Mouse (Mus musculus) kidney, postnatal 0 days (tissue): ENCODE data around the gene Ppp6r1. TPM values are rescaled to one million over a fixed set of nuclear protein-coding genes. Genes with fewer than 3 reads are reported as not detected.

Experiments used
- ATAC-seq: fragments of 200-750 bp; cut with Nextera tagmentation; replicated peaks from 2 replicates; pipeline ENCODE4 v1.8.0; 2017; ENCODE audit warnings: low read depth, moderate number of reproducible peaks, moderate TSS enrichment, moderate library complexity; ENCODE audit not compliant: low FRiP score
- DNase-seq: peaks from one replicate; pipeline ENCODE4 v3.0.0-alpha.2; 2016; ENCODE audit warnings: low spot score
- H3K27ac ChIP-seq: fragments of 300-500 bp; sonication (generic); 2 replicates; pipeline ENCODE4 v1.5.1; 2014; ENCODE audit warnings: mild to moderate bottlenecking
- H3K27me3 ChIP-seq: fragments of 300-500 bp; sonication (generic); 2 replicates; pipeline ENCODE4 v1.6.1; 2014; ENCODE audit warnings: low read length, mixed read lengths; ENCODE audit not compliant: insufficient read depth
- H3K36me3 ChIP-seq: fragments of 300-500 bp; sonication (generic); 2 replicates; pipeline ENCODE4 v1.6.1; 2014; ENCODE audit warnings: low read length, mixed read lengths; ENCODE audit not compliant: insufficient read depth
- H3K4me1 ChIP-seq: fragments of 300-500 bp; sonication (generic); replicated peaks from 2 replicates; pipeline ENCODE4 v1.6.1; 2014; ENCODE audit warnings: antibody characterized with exemption, low read length, mixed read lengths; ENCODE audit not compliant: insufficient read depth
- H3K4me2 ChIP-seq: fragments of 300-500 bp; sonication (generic); 2 replicates; pipeline ENCODE4 v1.6.1; 2014; ENCODE audit warnings: mild to moderate bottlenecking, low read length, moderate library complexity, mixed read lengths
- H3K4me3 ChIP-seq: fragments of 300-500 bp; sonication (generic); replicated peaks from 2 replicates; pipeline ENCODE4 v1.5.1; 2014; ENCODE audit warnings: low read depth, low read length
- H3K9ac ChIP-seq: fragments of 300-500 bp; sonication (generic); 2 replicates; pipeline ENCODE4 v1.6.1; 2014; ENCODE audit warnings: low read depth, low read length
- H3K9me3 ChIP-seq: fragments of 300-500 bp; sonication (generic); replicated peaks from 2 replicates; pipeline ENCODE4 v1.6.1; 2016; ENCODE audit warnings: low read length, inconsistent platforms, mixed read lengths
- CTCF ChIP-seq: IDR thresholded peaks from 2 replicates; pipeline ENCODE4 v1.5.1; 2016; ENCODE audit warnings: antibody characterized with exemption, low read depth, mild to moderate bottlenecking, moderate library complexity
- WGBS: fragments of 180-500 bp; shearing (Covaris S2); extraction: QIAGEN DNeasy Blood & Tissue Kit; methylation state at CpG from one replicate; pipeline ENCODE4 v1.1.7; 2014; 5-methylcytosine and 5-hydroxymethylcytosine counted together
- polyA plus RNA-seq: library from polyadenylated mRNA; unstranded; fragments of >200 nt; fragmentation: Nextera tagmentation; extraction: Ambion mirVana; gene quantifications from 2 replicates; pipeline ENCODE4 v1.2.1, GENCODE M21; 2015

Ppp6r1 gene
- polyA plus RNA-seq: 4.8 and 5.1 TPM in 2 replicates

DNA sequence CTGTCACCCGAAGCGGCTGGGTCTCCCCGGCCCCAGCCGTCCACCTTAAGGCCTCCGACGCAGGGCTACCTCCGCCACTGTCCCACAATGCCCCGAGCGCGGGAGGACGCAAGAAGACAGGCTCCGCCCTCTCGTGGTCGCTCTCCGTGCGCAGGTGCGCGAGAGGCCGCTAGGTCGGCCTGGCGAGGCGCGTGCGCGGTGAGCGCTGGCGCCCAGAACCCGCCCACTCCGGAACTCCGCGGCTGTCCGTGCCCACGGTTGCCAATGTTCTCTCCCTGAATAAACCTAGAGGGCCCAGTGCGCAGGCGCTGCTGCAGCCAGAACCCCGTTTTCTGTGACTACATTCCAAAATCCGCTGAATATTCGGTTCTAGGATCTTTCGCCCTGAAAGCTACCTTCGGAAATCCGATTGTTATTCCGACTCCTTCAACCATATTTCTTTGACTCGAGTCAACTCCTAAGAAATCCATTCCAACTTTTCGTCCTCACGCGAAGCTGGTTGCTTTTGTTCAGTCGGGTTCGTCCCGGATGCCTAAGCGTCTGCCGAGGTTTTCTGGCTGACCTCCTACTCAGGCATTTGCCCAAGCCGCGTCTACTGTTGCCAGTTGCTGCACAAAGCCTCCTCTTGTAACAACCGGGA lies at the start of gene Ppp6r1:
Ppp6r1 (minus strand) TSS at position 108 of the 640 bp plus-strand sequence.
- H3K9ac ChIP-seq: peak within 1 kb of the TSS; percentile 95
- whole genome bisulfite sequencing: under 1% methylated on average over 54 of the region's 54 CpGs
- DNase-seq: peak; percentile 98
- no peaks in the 10 kb centered on the region for H3K27me3 ChIP-seq
- peak; percentile 64 for TF ChIP-seq CTCF
- peak within 1 kb of the TSS; percentile 96 for H3K27ac ChIP-seq
- peaks cover 4% of the 10 kb centered on the region; the same call in 1 of the 2 replicates for H3K36me3 ChIP-seq
- H3K4me3 ChIP-seq: peak within 1 kb of the TSS; percentile 80
- peak; percentile 97 for ATAC-seq
- H3K4me2 ChIP-seq: peak within 1 kb of the TSS; percentile 91
- no peaks in the 10 kb centered on the region for H3K9me3 ChIP-seq
- H3K4me1 ChIP-seq: peaks cover 27% of the 10 kb centered on the region; the same call in 1 of the 2 replicates

GRCm38 (mm10) chr7:4705098-4705497 lies 46.3 kb upstream of the Ppp6r1 start:
- Histone ChIP-seq H3K27ac (no peak overlapping the region), H3K27me3 (no peaks in the 10 kb centered on the region), H3K36me3 (peaks cover 26% of the 10 kb centered on the region), H3K9ac (no peak overlapping the region), H3K4me2 (no peak overlapping the region), H3K4me1 (no peaks in the 10 kb centered on the region), H3K4me3 (no peak overlapping the region), H3K9me3 (no peaks in the 10 kb centered on the region)
- WGBS: 47% methylated on average over 18 of the region's 18 CpGs
- peak; percentile 66 for TF ChIP-seq CTCF
- ATAC-seq: no peak
- peak; percentile 54 for DNase-seq

DNA sequence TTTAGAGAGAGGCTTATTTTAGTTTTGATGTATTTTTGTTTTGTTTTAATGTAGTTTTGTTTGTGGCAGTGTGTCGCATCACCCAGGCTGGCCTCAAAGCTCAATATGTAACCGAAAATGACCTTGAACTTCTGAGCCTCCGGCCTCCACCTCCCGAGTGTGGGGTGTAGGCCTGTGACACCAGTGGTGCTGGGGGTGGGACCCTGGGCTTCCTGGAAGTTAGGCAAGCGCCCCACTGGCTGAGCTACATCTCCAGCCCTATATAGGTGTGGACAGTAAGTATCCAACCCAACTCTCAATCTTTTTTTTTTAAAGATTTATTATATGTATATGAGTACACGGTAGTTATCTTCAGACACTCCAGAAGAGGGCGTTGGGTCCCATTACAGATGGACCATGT lies 44.4 kb upstream of the Ppp6r1 start:
- no peaks in the 10 kb centered on the region for H3K4me1 ChIP-seq
- H3K4me3 ChIP-seq: no peak overlapping the region
- no peaks in the 10 kb centered on the region for H3K9me3 ChIP-seq
- peaks cover 18% of the 10 kb centered on the region for H3K36me3 ChIP-seq
- no peaks in the 10 kb centered on the region for H3K27me3 ChIP-seq
- no peak overlapping the region for H3K9ac ChIP-seq
- 94% methylated on average over 7 of the region's 7 CpGs for WGBS
- no peak for TF ChIP-seq CTCF
- DNase-seq (no peak), ATAC-seq (no peak)
- H3K4me2 ChIP-seq: no peak overlapping the region
- H3K27ac ChIP-seq: no peak overlapping the region

DNA sequence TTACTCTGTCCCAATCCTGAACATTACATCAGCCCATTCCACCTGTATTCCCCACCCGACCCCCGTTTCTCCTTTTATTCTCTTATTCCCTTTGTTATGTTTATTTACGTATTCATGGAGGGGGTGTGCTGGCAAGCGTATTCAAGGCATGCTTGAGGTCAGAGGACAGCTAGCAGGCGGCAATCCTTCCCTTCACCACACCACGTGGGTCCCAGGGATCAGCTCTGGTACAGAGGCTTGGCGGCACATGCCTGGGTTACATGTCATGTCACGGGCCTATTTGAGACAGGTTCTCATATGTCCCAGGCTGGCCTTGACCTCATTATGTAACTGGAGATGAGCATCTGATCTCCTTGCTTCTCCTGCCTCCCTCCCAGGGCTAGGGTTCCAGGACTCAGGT lies 43.5 kb upstream of the Ppp6r1 start:
- H3K4me1 ChIP-seq: no peaks in the 10 kb centered on the region
- no peaks in the 10 kb centered on the region for H3K27me3 ChIP-seq
- TF ChIP-seq CTCF: no peak
- H3K9me3 ChIP-seq: no peaks in the 10 kb centered on the region
- 42% methylated on average over 8 of the region's 8 CpGs for WGBS
- no peak overlapping the region for H3K4me3 ChIP-seq
- no peak overlapping the region for H3K4me2 ChIP-seq
- no peak overlapping the region for H3K27ac ChIP-seq
- ATAC-seq (no peak), DNase-seq (peak; percentile 18)
- H3K9ac ChIP-seq: no peak overlapping the region
- H3K36me3 ChIP-seq: peaks cover 11% of the 10 kb centered on the region

DNA sequence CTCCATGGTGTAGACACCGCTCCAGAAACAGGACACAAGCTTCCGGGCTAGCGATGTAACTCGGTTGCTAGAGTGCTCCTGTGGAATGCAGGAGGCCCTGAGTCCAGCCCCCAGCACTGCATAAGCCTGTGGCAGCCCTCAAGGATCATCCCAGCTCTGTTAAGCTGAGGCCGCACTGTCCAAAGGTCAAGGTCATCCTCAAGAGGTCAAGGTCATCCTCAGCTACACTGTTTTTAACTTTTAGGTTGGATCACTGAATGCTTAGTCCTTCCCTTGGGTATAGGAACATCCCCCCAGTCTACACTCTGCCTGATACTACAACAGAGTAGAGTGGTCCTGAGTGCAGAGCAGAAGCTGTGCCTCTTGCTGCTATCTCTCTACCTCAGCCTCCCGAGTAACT lies 34.2 kb upstream of the Ppp6r1 start:
- no peak overlapping the region for H3K27ac ChIP-seq
- H3K27me3 ChIP-seq: no peaks in the 10 kb centered on the region
- no peak overlapping the region for H3K4me3 ChIP-seq
- ATAC-seq: no peak
- H3K36me3 ChIP-seq: 0 out of 2 replicates have a peak, but pooled peaks cover 17% of the 10 kb centered on the region
- H3K9ac ChIP-seq: no peak overlapping the region
- no peaks in the 10 kb centered on the region for H3K9me3 ChIP-seq
- no peak for TF ChIP-seq CTCF
- 87% methylated on average over 6 of the region's 6 CpGs for WGBS
- no peaks in the 10 kb centered on the region; the same call in 1 of the 2 replicates for H3K4me1 ChIP-seq
- no peak overlapping the region for H3K4me2 ChIP-seq
- no peak for DNase-seq

- 6% methylated on average over 33 of the region's 35 CpGs for WGBS
- TF ChIP-seq CTCF: no peak
- H3K4me2 ChIP-seq: peak overlapping the region; percentile 98
- peak overlapping the region; percentile 81 for H3K4me3 ChIP-seq
- H3K36me3 ChIP-seq: 0 out of 2 replicates have a peak, but pooled peaks cover 17% of the 10 kb centered on the region
- peak overlapping the region; percentile 79 for H3K27ac ChIP-seq
- H3K4me1 ChIP-seq: no peaks in the 10 kb centered on the region; the same call in 1 of the 2 replicates
- H3K9me3 ChIP-seq: no peaks in the 10 kb centered on the region
- peak; percentile 68 for ATAC-seq
- no peak for DNase-seq
- H3K9ac ChIP-seq: peak overlapping the region; percentile 97
- H3K27me3 ChIP-seq: no peaks in the 10 kb centered on the region
Measured at GRCm38 (mm10) chr7:4690951-4691653, 32.3 kb upstream of the Ppp6r1 start.
